Mouse (Mus musculus) kidney, adult 2 months (tissue): ENCODE data around the gene Irak3.

ENCODE experiments used
- CTCF ChIP-seq: fragments of 200-500 bp; conservative IDR thresholded peaks from 2 replicates; pipeline ENCODE4 v1.5.1; 2011; ENCODE audit warnings: low read depth, mild to moderate bottlenecking, control low read depth, low read length, moderate library complexity, mixed read lengths; ENCODE audit not compliant: insufficient read depth, insufficient read length
- POLR2A ChIP-seq: fragments of 200-500 bp; IDR thresholded peaks from one replicate; pipeline ENCODE4 v1.6.1; 2011; ENCODE audit warnings: low read depth, low read length, control low read depth

DNA sequence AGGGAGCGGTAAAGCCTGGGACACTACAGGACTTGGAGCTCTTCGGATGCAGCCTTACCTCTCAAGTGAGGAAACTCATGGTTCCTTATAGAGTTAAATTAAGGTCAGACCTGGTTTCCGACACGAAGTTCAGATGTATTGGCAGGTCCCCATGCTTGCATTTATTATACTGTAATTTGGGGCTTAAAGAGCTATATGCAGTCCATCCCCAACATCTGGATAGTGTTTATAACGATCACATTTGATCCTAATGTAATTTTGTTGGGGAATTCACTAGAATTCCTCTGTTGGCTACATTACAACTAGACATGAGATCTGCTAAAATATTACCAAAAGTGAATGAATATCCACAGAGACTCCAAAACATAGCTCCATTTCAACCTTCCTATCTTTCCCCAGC, 43.8 kb upstream of the Irak3 start:
- no peak for TF ChIP-seq CTCF
- no peak for TF ChIP-seq POLR2A
